Mouse (Mus musculus) stomach, postnatal 0 days (tissue): ENCODE data around the gene Pdilt. TPM values are rescaled to one million over a fixed set of nuclear protein-coding genes. Genes with fewer than 3 reads are reported as not detected.

Experiments
- ATAC-seq: fragments of 200-750 bp; cut with Nextera tagmentation; 2 replicates; pipeline ENCODE4 v1.8.0; 2017; ENCODE audit not compliant: low FRiP score, low TSS enrichment
- DNase-seq: peaks from one replicate; pipeline ENCODE4 v3.0.0-alpha.2; 2016; ENCODE audit warnings: low spot score
- H3K27ac ChIP-seq: fragments of 300-500 bp; sonication (generic); replicated peaks from 2 replicates; pipeline ENCODE4 v1.5.1; 2014; ENCODE audit warnings: mild to moderate bottlenecking, control low read depth
- H3K27me3 ChIP-seq: fragments of 300-500 bp; sonication (generic); 2 replicates; pipeline ENCODE4 v1.6.1; 2014; ENCODE audit warnings: low read length; ENCODE audit not compliant: control insufficient read depth, insufficient read depth
- H3K36me3 ChIP-seq: fragments of 300-500 bp; sonication (generic); 2 replicates; pipeline ENCODE4 v1.6.1; 2014; ENCODE audit warnings: low read length, mixed read lengths; ENCODE audit not compliant: control insufficient read depth, insufficient read depth
- H3K4me1 ChIP-seq: fragments of 300-500 bp; sonication (generic); replicated peaks from 2 replicates; pipeline ENCODE4 v1.6.1; 2014; ENCODE audit warnings: antibody characterized with exemption; ENCODE audit not compliant: control insufficient read depth, insufficient read depth
- H3K4me2 ChIP-seq: fragments of 300-500 bp; sonication (generic); replicated peaks from 2 replicates; pipeline ENCODE4 v1.6.1; 2014; ENCODE audit warnings: low read depth, mild to moderate bottlenecking, control low read depth, moderate library complexity
- H3K4me3 ChIP-seq: fragments of 300-500 bp; sonication (generic); 2 replicates; pipeline ENCODE4 v1.5.1; 2014; ENCODE audit warnings: low read depth, low read length, control low read depth
- H3K9ac ChIP-seq: fragments of 300-500 bp; sonication (generic); 2 replicates; pipeline ENCODE4 v1.6.1; 2014; ENCODE audit warnings: mild to moderate bottlenecking, low read length, control low read depth, mixed read lengths
- H3K9me3 ChIP-seq: fragments of 300-500 bp; sonication (generic); 2 replicates; pipeline ENCODE4 v1.6.1; 2016; ENCODE audit warnings: low read length; ENCODE audit not compliant: control insufficient read depth
- CTCF ChIP-seq: IDR thresholded peaks from 2 replicates; pipeline ENCODE4 v1.5.1; 2016; ENCODE audit warnings: antibody characterized with exemption, low read depth, mild to moderate bottlenecking, moderate library complexity
- EP300 ChIP-seq: optimal IDR thresholded peaks from 2 replicates; pipeline ENCODE3; 2016; ENCODE audit warnings: antibody characterized with exemption
- WGBS: fragments of 180-500 bp; shearing (Covaris S2); extraction: QIAGEN DNeasy Blood & Tissue Kit; methylation state at CpG from one replicate; pipeline ENCODE4 v1.1.7; 2014; 5-methylcytosine and 5-hydroxymethylcytosine counted together
- polyA plus RNA-seq: library from polyadenylated mRNA; unstranded; fragments of >200 nt; fragmentation: Nextera tagmentation; extraction: Ambion mirVana; gene quantifications from 2 replicates; pipeline ENCODE4 v1.2.1, GENCODE M21; 2015

The Pdilt gene
- polyA plus RNA-seq, 1 experiment from 2014 or later = not detected

DNA sequence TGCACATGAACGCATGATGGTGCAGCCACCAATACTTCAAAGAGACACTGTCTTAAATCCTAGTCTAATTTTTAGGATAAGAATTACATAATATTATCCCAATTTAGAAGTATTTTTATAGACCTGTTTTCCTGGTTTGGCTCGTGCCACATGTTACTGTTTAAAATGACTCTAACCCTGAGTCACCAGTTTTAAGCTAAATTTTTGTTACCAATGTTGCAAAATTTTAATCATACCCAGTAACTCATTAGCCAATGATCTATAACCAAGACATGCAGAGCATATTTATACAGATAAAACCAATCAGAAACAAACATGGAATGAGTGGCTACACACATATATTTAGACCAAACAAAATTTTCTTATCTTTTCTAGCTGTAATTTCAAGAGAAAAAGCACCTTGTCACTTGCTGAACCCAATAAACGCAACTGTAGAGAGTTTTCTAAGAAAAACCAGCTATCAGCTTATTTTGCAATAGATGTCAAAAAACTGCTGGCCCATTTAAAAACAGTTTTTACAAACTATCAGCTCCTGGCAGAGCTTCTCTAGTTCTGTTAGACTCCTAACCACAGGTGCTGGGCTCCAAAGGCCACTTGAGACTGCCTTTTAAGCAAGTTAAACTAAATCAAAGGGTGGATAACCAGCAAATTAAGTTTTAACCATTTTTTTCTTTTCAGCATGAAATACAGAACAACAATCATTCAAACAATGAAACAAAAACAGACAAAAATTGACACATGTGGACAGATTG, 27.4 kb upstream of the Pdilt start:
- 74% methylated on average over 3 of the region's 3 CpGs for WGBS
- Histone ChIP-seq H3K36me3 (no peaks in the 10 kb centered on the region), H3K9me3 (no peaks in the 10 kb centered on the region), H3K27me3 (no peaks in the 10 kb centered on the region), H3K9ac (no peak overlapping the region), H3K4me2 (no peak overlapping the region), H3K27ac (no peak overlapping the region), H3K4me1 (no peaks in the 10 kb centered on the region), H3K4me3 (no peak overlapping the region)
- DNase-seq (no peak), ATAC-seq (no peak)
- TF ChIP-seq CTCF (no peak), EP300 (no peak)

GRCm38 (mm10) chr7:119545572-119545971, 22.3 kb upstream of the Pdilt start:
- ATAC-seq = no peak
- Histone ChIP-seq H3K4me2 (no peak overlapping the region), H3K4me3 (no peak overlapping the region), H3K27me3 (no peaks in the 10 kb centered on the region), H3K27ac (no peak overlapping the region), H3K9ac (no peak overlapping the region), H3K36me3 (no peaks in the 10 kb centered on the region), H3K4me1 (no peaks in the 10 kb centered on the region), H3K9me3 (no peaks in the 10 kb centered on the region)
- DNase-seq = no peak
- no peak for TF ChIP-seq CTCF
- TF ChIP-seq EP300 = no peak

DNA sequence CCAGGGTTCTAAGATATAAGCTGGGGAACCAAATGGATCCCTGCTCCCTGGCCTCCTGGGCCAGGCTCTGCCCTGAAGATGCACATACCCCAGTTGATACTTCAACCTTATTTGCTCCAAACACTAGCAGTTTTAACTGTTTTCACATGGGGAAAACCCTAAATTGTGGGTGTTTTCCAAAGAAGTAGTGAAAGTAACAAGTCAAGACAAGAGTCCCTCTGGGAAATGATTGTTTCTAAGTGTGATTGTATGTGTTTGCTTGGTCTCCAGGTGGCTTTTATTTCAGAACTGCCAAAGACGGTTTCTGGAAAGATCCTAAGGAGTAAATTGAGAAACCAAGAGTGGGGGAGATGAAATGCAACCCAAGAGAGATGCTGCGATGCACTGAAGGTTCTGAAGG, 19.2 kb upstream of the Pdilt start:
- Histone ChIP-seq H3K4me1 (no peaks in the 10 kb centered on the region), H3K4me3 (no peak overlapping the region), H3K9me3 (no peaks in the 10 kb centered on the region), H3K27ac (no peak overlapping the region), H3K27me3 (no peaks in the 10 kb centered on the region), H3K36me3 (no peaks in the 10 kb centered on the region), H3K9ac (no peak overlapping the region), H3K4me2 (no peak overlapping the region)
- TF ChIP-seq EP300 (no peak), CTCF (no peak)
- no peak for ATAC-seq
- DNase-seq = no peak
- WGBS = 68% methylated on average over 2 of the region's 2 CpGs

DNA sequence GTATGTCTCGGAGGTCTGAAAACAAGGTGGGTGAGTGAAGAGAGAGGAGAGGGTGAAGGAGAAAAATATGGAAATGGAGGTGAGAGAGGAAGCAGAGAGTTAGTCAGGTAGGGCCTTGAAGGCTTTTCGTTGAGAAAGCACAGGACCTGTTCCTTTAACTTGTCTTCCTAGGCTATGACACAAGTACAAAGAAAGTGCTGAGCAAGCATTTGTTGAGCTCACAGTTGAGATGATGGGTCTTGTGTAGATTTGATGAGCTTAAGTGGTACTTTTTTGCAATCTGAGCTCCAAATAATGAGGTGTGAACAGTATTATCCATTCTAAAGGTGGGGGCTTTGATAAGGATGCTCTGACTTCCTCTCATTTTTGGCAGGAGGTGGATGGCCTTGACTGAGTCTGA, 11.1 kb upstream of the Pdilt start:
- H3K27me3 ChIP-seq = no peaks in the 10 kb centered on the region
- no peaks in the 10 kb centered on the region for H3K4me1 ChIP-seq
- H3K4me2 ChIP-seq = no peak overlapping the region
- no peak overlapping the region for H3K4me3 ChIP-seq
- H3K9me3 ChIP-seq = no peaks in the 10 kb centered on the region
- WGBS = 75% methylated on average over 2 of the region's 2 CpGs
- H3K9ac ChIP-seq = no peak overlapping the region
- no peak for TF ChIP-seq CTCF
- TF ChIP-seq EP300 = no peak
- H3K27ac ChIP-seq = no peak overlapping the region
- ATAC-seq = no peak
- DNase-seq = no peak
- H3K36me3 ChIP-seq = no peaks in the 10 kb centered on the region

GRCm38 (mm10) chr7:119532924-119533323, 9.6 kb upstream of the Pdilt start:
- DNase-seq = no peak
- TF ChIP-seq EP300 (no peak), CTCF (no peak)
- H3K4me2 ChIP-seq = no peak overlapping the region
- H3K4me3 ChIP-seq = no peak overlapping the region
- H3K4me1 ChIP-seq = no peaks in the 10 kb centered on the region
- H3K27ac ChIP-seq = no peak overlapping the region
- no peaks in the 10 kb centered on the region for H3K27me3 ChIP-seq
- no peak overlapping the region for H3K9ac ChIP-seq
- no peak for ATAC-seq
- no peaks in the 10 kb centered on the region for H3K36me3 ChIP-seq
- WGBS = 49% methylated on average over 1 of the region's 1 CpGs
- H3K9me3 ChIP-seq = no peaks in the 10 kb centered on the region

DNA sequence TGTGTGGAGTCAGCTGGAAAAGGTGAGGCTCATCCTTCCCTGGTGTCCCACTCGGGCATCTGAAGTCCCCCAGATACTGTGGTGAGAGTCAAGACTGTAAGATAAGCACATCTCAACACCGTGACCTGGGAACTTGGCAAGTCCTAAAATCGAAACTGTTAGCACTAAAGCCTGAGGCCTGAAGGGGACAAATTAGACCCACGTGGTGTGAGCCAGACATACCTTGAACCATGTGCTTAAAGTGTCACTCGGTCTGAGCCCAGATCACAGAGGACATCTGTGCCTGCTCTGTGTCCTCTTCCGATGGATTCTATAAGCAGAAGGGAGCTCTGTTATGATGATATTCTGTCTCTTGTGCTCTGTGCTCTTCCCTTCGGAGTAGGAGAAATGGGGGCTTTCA, 5.3 kb upstream of the Pdilt start:
- DNase-seq (no peak), ATAC-seq (no peak)
- no peak overlapping the region for H3K4me3 ChIP-seq
- TF ChIP-seq EP300 = no peak
- no peak for TF ChIP-seq CTCF
- H3K4me1 ChIP-seq = no peaks in the 10 kb centered on the region
- no peak overlapping the region for H3K9ac ChIP-seq
- H3K27ac ChIP-seq = no peak overlapping the region
- H3K27me3 ChIP-seq = no peaks in the 10 kb centered on the region
- H3K36me3 ChIP-seq = no peaks in the 10 kb centered on the region
- no peak overlapping the region for H3K4me2 ChIP-seq
- H3K9me3 ChIP-seq = no peaks in the 10 kb centered on the region
- WGBS = 72% methylated on average over 7 of the region's 7 CpGs
